ENCODE assay signal across 10 mouse cellular contexts in the genomic region with DNA sequence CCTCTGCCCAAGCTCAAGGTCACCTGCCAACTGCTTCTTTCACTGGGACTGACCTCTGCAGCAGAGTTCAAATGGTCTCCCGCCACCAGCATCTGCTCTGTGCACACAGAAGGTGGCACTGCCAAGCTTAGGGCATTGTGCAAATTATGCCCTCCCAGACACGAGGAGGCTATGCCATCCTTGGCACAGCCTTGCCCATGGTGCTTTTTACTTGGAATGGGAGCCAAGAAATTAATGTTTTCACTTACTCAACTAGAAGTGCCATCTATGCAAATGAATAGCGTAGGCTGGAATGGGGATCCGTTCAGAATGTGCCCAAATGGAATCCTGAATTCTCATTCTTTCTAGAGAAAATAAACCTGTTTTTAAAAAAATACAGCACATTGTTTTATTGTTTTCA.
"Had no signal": no experiment of that assay in that cellular context is flagged by ENCODE, and none has a peak within 500 bp of the region (broad histone marks: within the 10 kb centered on the region; RNA-seq: fewer than 3 reads in every experiment).

No protein-coding gene starts in this region.

- DNase-seq: kidney, adult 18-20 months; kidney, postnatal 10 days; kidney, postnatal 4 days; lung, adult 2 months; lung, postnatal 36 days; right cerebral cortex, postnatal 25 days; thymus, adult 18-20 months; thymus, postnatal 14 days had no signal

- ATAC-seq: lung, postnatal 0 days; midbrain, embryonic 13.5 days had no signal
